Mouse (Mus musculus): Measurements from ENCODE around the gene Cib1. TPM values are rescaled to one million over a fixed set of nuclear protein-coding genes. Genes with fewer than 3 reads are reported as not detected.
A peak's percentile ranks its signal among the peaks of the same experiment; 100 is the strongest.

The Cib1 gene
- polyA plus RNA-seq, 1 experiment: 344 TPM

DNA sequence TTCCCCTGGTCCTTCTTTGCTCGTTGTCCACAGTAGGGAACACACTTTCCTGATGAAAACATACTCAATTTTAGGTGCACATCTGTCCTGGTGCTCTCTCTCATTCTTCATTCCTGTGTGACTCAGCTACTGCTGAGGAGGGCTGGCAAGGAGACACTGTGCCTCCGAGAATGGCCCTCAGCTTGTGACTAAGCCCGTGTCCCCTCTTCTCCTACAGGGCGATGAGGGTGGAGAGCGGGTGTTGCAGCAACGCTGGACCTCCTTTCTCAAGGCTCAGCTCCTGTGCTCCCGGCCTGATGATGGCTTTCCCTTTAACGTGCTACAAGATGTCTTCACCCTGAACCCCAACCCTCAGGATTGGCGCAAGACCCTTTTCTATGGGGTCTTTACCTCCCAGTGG, 13.9 kb downstream of the Cib1 start:
- H3K36me3 ChIP-seq (ENCODE audit: control insufficient read depth, insufficient read depth, low read length): peaks cover 6% of the 10 kb centered on the region
- DNase-seq: no peak
- peaks cover 2% of the 10 kb centered on the region; the same call in 1 of the 2 replicates for H3K4me1 ChIP-seq (ENCODE audit: control insufficient read depth, insufficient read depth, low read length)
- no peaks in the 10 kb centered on the region for H3K27me3 ChIP-seq (replicated peaks; ENCODE audit: control insufficient read depth, insufficient read depth, low read length)
- 93% methylated on average over 9 of the region's 9 CpGs for WGBS
- no peak overlapping the region for H3K27ac ChIP-seq (ENCODE audit: insufficient read depth, low read depth, low read length)
- TF ChIP-seq CTCF (conservative IDR thresholded peaks at IDR 0.05; ENCODE audit: insufficient read depth, insufficient read length, low read depth, low read length): no peak
- no peak for TF ChIP-seq POLR2A (IDR thresholded peaks at IDR 0.05; ENCODE audit: low read depth, low read length)
- no peak overlapping the region for H3K4me3 ChIP-seq (ENCODE audit: insufficient read depth, low read depth, low read length)

DNA sequence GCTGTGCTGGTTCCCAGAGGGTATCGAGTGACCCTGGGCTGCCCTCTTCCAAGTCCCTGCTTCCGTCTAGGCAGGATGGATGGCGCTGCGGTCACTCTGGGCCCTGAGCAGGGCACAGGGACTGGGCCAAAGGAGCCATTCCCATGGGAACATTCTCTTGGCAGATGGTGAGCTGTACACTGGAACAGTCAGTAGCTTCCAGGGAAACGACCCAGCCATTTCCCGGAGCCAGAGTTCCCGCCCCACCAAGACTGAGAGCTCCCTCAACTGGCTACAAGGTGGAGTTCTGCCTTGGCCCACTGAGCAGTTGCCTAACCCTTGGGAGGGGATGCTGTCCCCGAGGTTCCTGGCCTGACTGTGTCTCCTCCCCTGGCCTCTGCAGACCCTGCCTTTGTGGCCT, 16.0 kb downstream of the Cib1 start:
- TF ChIP-seq POLR2A (IDR thresholded peaks at IDR 0.05; ENCODE audit: low read depth, low read length): no peak
- peak; percentile 20; the same call in 1 of the 2 replicates for TF ChIP-seq CTCF (conservative IDR thresholded peaks at IDR 0.05; ENCODE audit: insufficient read depth, insufficient read length, low read depth, low read length)
- Histone ChIP-seq H3K4me3 (ENCODE audit: insufficient read depth, low read depth, low read length) (no peak overlapping the region), H3K27me3 (replicated peaks; ENCODE audit: control insufficient read depth, insufficient read depth, low read length) (no peaks in the 10 kb centered on the region), H3K36me3 (ENCODE audit: control insufficient read depth, insufficient read depth, low read length) (peaks cover 6% of the 10 kb centered on the region), H3K4me1 (ENCODE audit: control insufficient read depth, insufficient read depth, low read length) (peaks cover 2% of the 10 kb centered on the region; the same call in 1 of the 2 replicates), H3K27ac (ENCODE audit: insufficient read depth, low read depth, low read length) (no peak overlapping the region)
- peak; percentile 75 for DNase-seq
- 46% methylated on average over 8 of the region's 8 CpGs for WGBS

DNA sequence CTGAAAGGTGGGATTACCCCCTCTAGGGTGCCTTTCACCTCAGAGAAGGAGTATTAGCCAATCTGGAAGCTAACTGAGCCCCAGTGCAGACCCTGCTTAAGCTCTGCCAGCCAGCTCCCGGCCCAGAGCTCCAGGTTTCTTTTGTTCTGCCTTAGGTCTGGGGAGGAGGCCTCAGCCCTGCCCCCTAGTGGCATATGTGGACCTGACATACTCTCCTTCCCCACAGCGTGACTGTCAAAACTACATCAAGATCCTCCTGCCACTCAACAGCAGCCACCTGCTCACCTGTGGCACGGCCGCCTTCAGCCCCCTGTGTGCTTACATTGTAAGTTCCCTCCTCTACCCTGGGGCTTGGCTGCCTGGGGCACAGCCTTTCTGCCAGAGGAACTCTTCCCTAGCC, 17.2 kb downstream of the Cib1 start:
- peak; percentile 78 for DNase-seq
- peaks cover 1% of the 10 kb centered on the region for H3K36me3 ChIP-seq (ENCODE audit: control insufficient read depth, insufficient read depth, low read length)
- no peak overlapping the region for H3K27ac ChIP-seq (ENCODE audit: insufficient read depth, low read depth, low read length)
- TF ChIP-seq POLR2A (IDR thresholded peaks at IDR 0.05; ENCODE audit: low read depth, low read length): no peak
- peak; percentile 92 for TF ChIP-seq CTCF (conservative IDR thresholded peaks at IDR 0.05; ENCODE audit: insufficient read depth, insufficient read length, low read depth, low read length)
- H3K4me1 ChIP-seq (ENCODE audit: control insufficient read depth, insufficient read depth, low read length): peaks cover 2% of the 10 kb centered on the region; the same call in 1 of the 2 replicates
- H3K4me3 ChIP-seq (ENCODE audit: insufficient read depth, low read depth, low read length): no peak overlapping the region
- WGBS: 35% methylated on average over 4 of the region's 4 CpGs
- H3K27me3 ChIP-seq (replicated peaks; ENCODE audit: control insufficient read depth, insufficient read depth, low read length): no peaks in the 10 kb centered on the region

DNA sequence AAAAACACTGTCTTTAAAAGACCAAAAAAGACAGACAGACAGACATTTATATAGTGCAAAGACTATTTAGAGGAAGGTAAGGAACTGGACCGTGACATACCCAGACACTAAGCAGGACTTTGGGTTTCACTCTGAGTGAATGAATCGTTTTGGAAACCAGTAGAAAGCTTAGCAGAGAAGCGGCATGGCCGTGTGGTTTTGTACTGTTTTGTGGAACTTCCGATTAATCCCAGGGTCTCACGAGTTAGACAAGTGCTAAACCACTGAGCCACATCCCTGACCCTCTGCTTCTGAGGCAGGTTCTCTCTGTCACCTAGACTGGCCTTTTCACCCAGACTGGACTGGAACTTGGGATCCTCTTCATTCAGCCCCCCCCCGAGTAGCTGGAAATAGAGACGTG, 18.2 kb downstream of the Cib1 start:
- H3K36me3 ChIP-seq (ENCODE audit: control insufficient read depth, insufficient read depth, low read length): peaks cover 1% of the 10 kb centered on the region

DNA sequence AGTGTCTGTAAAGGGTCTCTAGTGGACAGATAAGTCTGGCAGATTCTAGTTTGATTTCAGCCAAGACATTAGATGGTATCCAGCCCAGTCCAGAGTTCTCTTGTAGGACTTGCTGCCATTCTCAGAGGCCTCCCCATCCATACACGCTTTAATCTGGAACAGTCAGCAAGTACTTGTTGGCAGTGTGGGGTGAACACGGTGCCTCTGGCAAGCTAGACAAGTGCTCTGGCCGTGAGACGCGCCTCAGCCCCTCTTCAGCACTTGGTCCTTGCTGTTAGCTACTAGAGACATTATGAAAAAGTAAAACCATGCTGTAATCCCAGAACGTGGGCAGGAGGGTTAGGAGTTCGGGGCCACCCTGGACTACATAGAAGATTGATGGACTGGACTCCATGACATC, 19.0 kb downstream of the Cib1 start:
- H3K4me1 ChIP-seq (ENCODE audit: control insufficient read depth, insufficient read depth, low read length): peaks cover 16% of the 10 kb centered on the region
- no peaks in the 10 kb centered on the region for H3K27me3 ChIP-seq (replicated peaks; ENCODE audit: control insufficient read depth, insufficient read depth, low read length)
- 84% methylated on average over 7 of the region's 7 CpGs for WGBS
- no peak overlapping the region for H3K27ac ChIP-seq (ENCODE audit: insufficient read depth, low read depth, low read length)
- no peak for DNase-seq
- H3K36me3 ChIP-seq (ENCODE audit: control insufficient read depth, insufficient read depth, low read length): peaks cover 1% of the 10 kb centered on the region
- H3K4me3 ChIP-seq (ENCODE audit: insufficient read depth, low read depth, low read length): no peak overlapping the region
- TF ChIP-seq POLR2A (IDR thresholded peaks at IDR 0.05; ENCODE audit: low read depth, low read length) (no peak), CTCF (conservative IDR thresholded peaks at IDR 0.05; ENCODE audit: insufficient read depth, insufficient read length, low read depth, low read length) (no peak)

More for the DNA sequence above, 18.2 kb downstream of the Cib1 start:
- TF ChIP-seq CTCF (conservative IDR thresholded peaks at IDR 0.05; ENCODE audit: insufficient read depth, insufficient read length, low read depth, low read length) (no peak), POLR2A (IDR thresholded peaks at IDR 0.05; ENCODE audit: low read depth, low read length) (no peak)
- H3K27ac ChIP-seq (ENCODE audit: insufficient read depth, low read depth, low read length): no peak overlapping the region
- no peak for DNase-seq
- no peak overlapping the region for H3K4me3 ChIP-seq (ENCODE audit: insufficient read depth, low read depth, low read length)
- H3K4me1 ChIP-seq (ENCODE audit: control insufficient read depth, insufficient read depth, low read length): peaks cover 8% of the 10 kb centered on the region
- 73% methylated on average over 8 of the region's 8 CpGs for WGBS
- H3K27me3 ChIP-seq (replicated peaks; ENCODE audit: control insufficient read depth, insufficient read depth, low read length): no peaks in the 10 kb centered on the region

DNA sequence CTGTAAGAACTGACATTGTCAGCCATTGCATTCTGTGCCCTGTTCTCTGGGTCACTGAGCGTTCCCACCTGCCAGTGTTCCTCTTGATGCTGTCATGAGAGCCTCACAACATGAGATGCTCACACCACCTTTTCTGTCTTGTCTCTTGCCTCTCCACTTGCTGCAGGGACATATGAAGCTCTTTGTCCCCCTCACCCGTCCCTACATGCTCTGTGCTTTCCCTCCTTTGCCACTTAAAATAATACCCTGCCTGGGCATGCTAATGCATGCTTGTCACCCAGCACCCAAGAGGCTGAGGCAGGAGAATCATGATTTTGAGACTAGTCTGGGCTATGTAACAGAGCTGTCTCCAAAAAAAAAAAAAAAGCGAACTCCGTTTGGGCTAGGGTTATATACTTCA, 21.6 kb downstream of the Cib1 start:
- Histone ChIP-seq H3K27ac (ENCODE audit: insufficient read depth, low read depth, low read length) (no peak overlapping the region), H3K4me3 (ENCODE audit: insufficient read depth, low read depth, low read length) (no peak overlapping the region), H3K36me3 (ENCODE audit: control insufficient read depth, insufficient read depth, low read length) (no peaks in the 10 kb centered on the region), H3K27me3 (replicated peaks; ENCODE audit: control insufficient read depth, insufficient read depth, low read length) (no peaks in the 10 kb centered on the region), H3K4me1 (ENCODE audit: control insufficient read depth, insufficient read depth, low read length) (peaks cover 40% of the 10 kb centered on the region)
- no peak for TF ChIP-seq POLR2A (IDR thresholded peaks at IDR 0.05; ENCODE audit: low read depth, low read length)
- TF ChIP-seq CTCF (conservative IDR thresholded peaks at IDR 0.05; ENCODE audit: insufficient read depth, insufficient read length, low read depth, low read length): no peak
- WGBS: 73% methylated on average over 4 of the region's 4 CpGs
- DNase-seq: no peak

DNA sequence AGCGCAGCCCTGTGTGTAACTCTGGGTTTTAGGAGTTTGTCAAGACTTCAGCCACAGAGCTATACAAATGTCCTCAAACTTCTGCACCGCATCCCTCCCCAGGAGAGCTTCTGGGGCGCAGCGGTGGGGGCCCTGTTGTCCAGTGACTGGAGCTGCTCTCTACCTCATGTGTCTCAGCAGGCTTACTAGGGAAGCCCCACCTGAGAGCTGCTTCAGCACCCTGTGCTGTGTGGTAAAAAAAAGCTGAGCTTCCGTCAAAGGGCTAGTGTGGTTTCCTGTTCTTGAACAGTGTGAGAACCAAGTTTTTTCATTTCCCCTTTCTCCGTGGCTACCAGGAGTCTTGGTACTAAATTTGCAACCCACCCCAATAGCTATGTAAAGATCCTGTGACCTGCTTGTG, 22.9 kb downstream of the Cib1 start:
- H3K4me3 ChIP-seq (ENCODE audit: insufficient read depth, low read depth, low read length): no peak overlapping the region
- H3K27me3 ChIP-seq (replicated peaks; ENCODE audit: control insufficient read depth, insufficient read depth, low read length): no peaks in the 10 kb centered on the region
- TF ChIP-seq CTCF (conservative IDR thresholded peaks at IDR 0.05; ENCODE audit: insufficient read depth, insufficient read length, low read depth, low read length) (no peak), POLR2A (IDR thresholded peaks at IDR 0.05; ENCODE audit: low read depth, low read length) (no peak)
- H3K27ac ChIP-seq (ENCODE audit: insufficient read depth, low read depth, low read length): no peak overlapping the region
- no peak for DNase-seq
- H3K36me3 ChIP-seq (ENCODE audit: control insufficient read depth, insufficient read depth, low read length): no peaks in the 10 kb centered on the region
- 70% methylated on average over 6 of the region's 6 CpGs for WGBS
- peaks cover 44% of the 10 kb centered on the region for H3K4me1 ChIP-seq (ENCODE audit: control insufficient read depth, insufficient read depth, low read length)

Data from kidney, adult 2 months (tissue).